Mouse (Mus musculus): ENCODE data around the gene Cmip.

The Cmip gene

DNA sequence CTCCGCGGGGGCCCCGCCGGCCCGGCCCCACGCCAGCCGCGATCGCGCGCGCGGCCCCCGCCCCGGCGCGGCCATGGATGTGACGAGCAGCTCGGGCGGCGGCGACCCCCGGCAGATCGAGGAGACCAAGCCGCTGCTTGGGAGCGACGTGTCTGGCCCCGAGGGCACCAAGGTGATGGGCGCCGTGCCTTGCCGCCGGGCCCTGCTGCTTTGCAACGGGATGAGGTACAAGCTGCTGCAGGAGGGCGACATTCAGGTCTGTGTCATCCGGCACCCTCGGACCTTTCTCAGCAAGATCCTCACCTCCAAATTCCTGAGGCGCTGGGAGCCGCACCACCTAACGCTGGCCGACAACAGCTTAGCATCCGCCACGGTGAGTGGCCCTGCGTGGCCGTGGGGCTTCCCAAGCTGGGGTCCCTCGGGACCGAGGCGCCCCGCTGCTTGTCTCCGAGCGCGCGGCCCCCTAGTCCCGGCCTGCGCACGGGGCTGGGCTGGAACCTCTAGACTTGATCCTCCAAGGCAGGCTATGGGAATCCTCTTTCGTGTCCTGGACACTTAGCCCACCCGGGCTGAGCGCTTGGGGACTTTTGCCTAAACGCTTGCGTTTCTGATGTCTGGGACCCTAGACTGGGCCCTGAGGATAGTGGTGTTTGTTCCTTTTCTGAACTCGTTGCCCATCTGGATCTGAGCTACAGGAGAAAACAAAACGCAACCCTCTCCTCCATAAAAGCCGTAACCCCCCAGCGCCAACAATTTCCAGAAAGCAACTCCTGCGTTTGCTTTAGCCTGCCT, at the start of gene Cmip:
Cmip (plus strand) TSS at position 36 of the 792 bp plus-strand sequence.
- no peak for DNase-seq (ENCODE audit: low spot score)

GRCm38 (mm10) chr8:117209150-117209549, 47.7 kb upstream of the Cmip start:
- DNase-seq (ENCODE audit: low spot score) = no peak

DNA sequence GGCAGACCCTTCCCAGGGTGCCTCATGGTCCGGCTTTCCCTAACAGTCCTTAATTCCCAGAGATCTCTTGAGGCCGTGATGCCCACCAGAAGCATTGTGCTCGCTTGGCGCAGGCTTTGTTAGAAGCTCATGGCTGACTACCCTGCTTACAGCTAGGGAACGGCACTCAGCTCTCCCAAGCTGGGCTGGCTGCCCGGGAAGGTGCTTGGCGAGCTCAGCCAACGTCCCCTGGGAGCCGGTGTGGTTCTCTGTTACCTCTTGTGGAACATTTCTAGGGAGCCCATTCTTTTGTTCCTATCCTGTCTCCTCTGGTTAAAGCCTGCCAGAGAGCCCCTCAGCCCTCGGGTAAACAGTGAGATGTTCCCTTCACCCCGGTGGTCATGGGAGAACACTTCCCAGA, 44.8 kb upstream of the Cmip start:
- DNase-seq (ENCODE audit: low spot score) = no peak

GRCm38 (mm10) chr8:117217724-117218123, 39.1 kb upstream of the Cmip start:
- DNase-seq (ENCODE audit: low spot score) = no peak

- DNase-seq (ENCODE audit: low spot score) = no peak
Observed at GRCm38 (mm10) chr8:117222396-117222795, 34.5 kb upstream of the Cmip start.

DNA sequence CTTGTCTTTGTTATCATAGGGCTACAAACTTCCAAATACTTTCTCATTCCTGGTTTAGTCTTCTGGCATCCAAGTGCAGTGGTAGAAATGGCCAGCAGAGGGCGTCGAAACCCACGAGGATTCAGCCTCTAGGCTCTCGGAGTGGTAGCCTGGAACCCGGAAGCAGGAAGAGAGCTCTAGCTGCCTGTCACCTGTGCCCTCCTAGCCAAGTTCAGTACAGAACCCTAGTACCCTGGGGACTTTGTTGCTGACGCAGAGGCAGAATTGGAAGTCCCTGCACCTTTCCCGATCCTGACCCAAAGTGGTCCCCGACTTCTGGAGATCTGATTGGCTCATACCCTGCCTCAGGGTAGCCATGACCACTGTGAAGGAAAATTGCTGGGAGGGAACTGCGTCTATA, 32.2 kb upstream of the Cmip start:
- peak; percentile 65 for DNase-seq (ENCODE audit: low spot score)

DNA sequence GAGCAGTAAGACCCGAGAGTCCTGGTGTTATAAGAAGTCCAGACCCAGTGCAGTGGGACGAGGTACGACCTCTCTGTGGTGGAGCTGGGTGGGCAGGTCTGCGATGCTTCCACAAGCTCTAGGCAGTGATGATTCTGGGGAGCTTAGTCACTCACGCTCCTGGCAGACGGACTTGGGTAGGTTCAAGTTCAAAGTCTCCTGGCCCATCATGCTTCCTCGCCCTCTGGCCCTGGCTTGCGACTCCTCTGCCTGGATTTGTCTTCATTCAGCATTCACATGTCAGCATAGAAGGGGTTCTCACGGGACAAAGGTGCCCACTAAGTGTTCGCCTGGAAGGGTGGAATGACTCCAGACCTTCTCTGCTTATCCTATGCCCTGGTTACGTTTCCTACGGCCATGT, 30.6 kb upstream of the Cmip start:
- DNase-seq (ENCODE audit: low spot score) = no peak

DNA sequence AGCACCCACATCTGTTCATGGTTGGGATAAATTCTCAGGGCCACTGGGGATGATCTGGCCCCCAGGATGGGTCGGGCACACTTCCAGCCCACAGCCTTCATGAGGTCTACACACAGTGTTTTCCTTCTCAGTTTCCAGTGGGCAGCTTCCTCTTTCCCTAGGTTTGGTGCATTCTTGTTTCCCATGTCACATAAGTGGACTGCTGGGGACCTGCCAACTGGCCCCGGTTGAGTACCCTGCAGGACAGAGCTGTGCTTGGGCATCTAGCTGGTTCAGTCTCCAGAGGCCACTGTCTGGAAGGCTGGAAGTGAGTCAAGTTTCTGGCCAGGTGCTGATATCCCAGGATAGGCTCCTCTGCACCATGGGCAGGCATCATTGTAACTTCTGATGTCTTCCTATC, 29.5 kb upstream of the Cmip start:
- no peak for DNase-seq (ENCODE audit: low spot score)

DNA sequence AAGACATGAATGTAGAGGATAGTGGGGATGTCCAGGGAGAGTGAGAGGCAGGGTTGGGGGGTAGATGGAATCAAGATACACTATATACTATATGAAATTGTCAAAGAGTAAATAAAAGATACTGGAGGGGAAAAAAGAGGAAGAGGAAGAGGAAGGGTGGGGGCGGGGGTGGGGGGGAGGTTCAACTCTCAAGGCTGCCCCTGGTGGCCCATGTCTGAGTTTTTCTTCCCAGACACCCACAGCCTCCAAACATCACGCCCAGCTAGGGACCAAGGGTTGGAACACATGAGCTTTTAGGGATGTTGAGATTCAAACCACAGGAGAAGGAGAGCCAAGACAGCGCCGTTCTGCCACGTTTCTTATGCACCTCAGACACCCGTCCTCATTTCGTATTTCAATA, 23.7 kb upstream of the Cmip start:
- no peak for DNase-seq (ENCODE audit: low spot score)

DNA sequence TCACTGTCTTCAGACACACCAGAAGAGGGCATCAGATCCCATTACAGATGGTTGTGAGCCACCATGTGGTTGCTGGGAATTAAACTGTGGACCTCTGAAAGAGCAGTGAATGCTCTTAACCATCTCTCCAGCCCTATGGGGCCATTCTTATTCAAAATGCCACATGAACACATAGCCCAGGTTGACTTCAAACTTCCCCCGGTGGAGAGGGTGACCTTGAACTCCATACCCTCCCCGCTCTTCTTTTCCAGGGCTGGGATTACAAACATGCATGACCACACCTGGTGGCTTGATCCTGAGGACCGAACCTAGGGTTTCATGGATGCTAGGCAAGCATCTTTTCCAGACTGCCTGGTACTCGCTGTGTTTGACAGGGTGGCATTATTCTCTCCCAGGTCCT, 20.3 kb upstream of the Cmip start:
- DNase-seq (ENCODE audit: low spot score) = no peak

- DNase-seq (ENCODE audit: low spot score) = no peak
Observed at GRCm38 (mm10) chr8:117240326-117240725, 16.5 kb upstream of the Cmip start.

GRCm38 (mm10) chr8:117240841-117241494, 15.9 kb upstream of the Cmip start:
- DNase-seq (ENCODE audit: low spot score) = no peak

DNA sequence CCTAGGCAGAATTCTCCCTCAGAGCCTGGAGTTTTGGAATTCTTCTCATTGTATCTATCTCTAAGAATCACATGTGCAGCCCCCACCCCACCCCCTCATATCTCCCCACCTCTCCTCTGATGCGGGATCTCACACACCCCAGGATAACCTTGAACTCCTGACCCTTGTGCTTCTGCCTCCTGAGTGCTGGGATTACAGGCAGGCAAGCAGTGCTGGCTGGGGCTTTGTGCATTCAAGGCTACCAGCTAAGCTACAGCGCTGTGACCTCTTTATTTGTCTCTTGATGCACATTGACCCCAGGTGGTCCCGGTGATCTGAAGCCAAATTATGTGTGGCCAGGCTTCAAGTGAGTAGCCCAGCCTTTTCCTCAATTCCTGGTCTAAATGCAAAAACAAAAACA, 15.0 kb upstream of the Cmip start:
- DNase-seq (ENCODE audit: low spot score) = no peak

DNA sequence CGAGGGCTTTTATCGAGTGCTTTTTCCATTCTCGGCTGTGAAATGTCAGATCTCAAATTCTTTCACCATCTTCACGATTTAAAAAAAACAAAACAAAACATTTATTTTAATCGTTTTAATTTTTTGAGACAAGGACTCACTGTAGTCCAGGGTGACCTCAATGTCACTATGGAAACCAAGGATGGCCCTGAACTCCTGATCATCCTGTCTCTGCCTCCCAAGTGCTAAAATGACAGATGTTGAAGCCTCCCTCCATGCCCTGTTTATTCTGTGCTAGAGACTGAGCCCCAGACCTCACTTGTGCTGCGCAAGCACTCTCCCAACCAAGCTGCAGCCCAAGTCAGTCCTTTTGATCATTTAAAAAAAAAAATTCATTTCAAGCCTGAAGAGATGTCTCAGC, 14.6 kb upstream of the Cmip start:
- no peak for DNase-seq (ENCODE audit: low spot score)

DNA sequence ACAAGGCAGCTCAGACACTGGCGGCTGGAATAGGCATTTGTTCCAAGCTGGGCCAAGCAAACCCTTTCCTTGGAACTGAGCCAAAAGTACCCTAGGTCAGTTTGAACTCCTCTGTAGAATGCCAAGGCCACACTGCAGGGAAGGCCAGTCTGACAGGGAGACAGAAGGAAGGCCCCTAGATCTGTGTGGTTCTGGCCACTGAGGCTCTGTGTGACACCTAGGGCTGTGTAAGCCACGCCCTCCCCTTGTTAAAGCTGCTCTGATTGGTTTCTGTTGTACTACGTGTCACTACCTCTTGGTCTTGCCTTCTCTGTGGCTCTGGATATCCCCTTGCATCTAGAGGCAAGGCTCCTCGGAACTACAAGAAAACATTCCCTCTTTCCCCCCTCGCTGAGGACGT, 12.3 kb upstream of the Cmip start:
- DNase-seq (ENCODE audit: low spot score) = peak; percentile 60

GRCm38 (mm10) chr8:117248341-117248740, 8.5 kb upstream of the Cmip start:
- DNase-seq (ENCODE audit: low spot score) = no peak

GRCm38 (mm10) chr8:117251086-117251681, 5.7 kb upstream of the Cmip start:
- no peak for DNase-seq (ENCODE audit: low spot score)

- DNase-seq (ENCODE audit: low spot score) = no peak
Observed at GRCm38 (mm10) chr8:117252650-117253049, 4.2 kb upstream of the Cmip start.

DNA sequence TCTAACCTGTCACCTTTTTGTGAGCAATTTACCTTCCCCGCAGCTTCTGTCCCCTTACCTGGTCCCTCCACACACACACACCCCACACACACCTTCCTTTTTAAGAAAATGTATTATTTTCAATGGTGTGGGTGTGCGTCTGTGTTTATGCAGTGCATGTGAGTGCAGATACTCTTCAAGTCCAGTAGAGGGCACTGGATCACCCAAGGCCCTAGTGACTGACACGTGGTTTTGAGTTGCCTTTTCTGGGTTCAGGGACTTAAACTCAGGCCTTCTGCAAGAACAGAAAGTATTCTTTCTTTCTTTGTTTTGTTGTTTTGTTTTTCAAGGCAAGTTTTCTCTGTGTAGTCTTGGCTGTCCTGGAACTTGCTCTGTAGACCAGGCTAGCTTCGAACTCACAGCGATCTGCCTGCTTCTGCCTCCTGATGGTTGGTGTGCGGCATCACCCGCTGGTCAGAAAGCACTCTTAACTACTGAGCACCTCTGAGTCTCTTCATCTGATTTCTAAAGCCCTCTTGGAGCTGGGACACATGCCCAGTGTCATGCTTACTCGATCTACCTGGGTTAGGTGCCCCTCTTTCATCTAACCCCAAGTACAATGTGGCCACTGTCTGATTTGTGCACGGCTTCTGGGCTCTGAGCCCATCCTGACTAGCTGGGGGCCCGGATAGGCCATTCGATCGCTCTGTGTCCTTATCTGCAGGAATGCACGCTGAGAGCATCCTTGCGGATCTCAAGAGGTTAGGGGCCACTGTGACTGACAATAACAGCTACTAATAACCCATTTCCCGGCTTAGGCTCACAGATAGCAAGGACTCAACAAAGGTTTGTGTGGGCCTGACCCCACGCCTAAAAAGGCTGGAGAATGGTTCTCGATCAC, 3.2 kb upstream of the Cmip start:
- no peak for DNase-seq (ENCODE audit: low spot score)

DNA sequence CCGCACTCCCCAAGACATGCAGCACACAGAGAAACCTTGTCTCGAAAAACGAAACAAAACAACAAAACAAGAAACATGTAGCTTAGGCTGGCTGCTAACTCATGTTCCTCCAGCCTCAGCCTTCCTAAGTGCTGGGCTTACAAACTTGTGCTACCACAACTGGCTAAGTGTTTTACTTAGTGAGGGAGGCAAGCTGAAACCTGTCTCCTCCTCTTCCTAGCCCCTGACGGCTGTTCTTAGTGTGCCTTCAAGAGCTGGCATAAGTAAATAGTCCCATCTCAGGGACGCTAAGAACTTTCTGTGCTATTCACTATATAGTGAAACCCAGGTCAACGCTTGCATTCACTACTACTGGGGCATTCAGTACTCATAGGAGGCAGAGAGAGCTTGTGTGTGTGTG, 2.4 kb upstream of the Cmip start:
- DNase-seq (ENCODE audit: low spot score) = no peak

DNA sequence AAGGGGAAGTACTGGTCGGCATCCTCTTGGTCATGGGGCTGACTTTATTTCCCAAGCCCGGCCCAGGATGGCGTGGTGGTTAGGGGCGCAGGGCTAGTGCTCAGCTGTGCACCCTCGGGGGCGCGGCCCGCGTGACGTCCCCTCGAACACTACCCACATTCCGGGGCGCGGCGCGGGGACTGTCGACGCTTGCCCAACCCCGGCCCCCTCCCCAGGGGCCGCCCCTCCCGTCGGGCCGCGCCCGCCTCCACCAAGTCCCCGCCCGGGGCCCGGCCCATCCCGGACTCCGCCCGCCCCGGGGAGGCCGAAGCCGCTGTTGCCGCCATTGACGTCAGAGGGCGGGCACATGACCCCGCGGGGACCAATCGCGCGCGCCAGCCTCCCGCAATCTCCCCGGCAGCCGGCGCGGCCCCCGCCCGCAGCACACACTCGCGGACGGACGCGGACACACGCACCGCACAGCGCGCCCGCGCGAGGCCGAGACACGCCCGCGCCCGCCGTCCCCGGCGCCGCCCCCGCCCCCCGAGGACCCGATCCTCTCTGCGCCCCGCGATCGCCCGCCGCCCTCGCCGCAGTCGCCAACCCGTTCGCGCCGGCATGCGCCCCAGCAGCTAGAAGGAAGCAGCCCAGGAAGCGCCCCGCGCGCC, 449 bp upstream of the Cmip start:
- DNase-seq (ENCODE audit: low spot score) = peak; percentile 91
